Mouse (Mus musculus) bone marrow, adult 2 months (tissue): ENCODE data around the gene Stk39. TPM values are rescaled to one million over a fixed set of nuclear protein-coding genes. Genes with fewer than 3 reads are reported as not detected.

Source experiments
- H3K27ac ChIP-seq: fragments of 200-500 bp; 2 replicates; pipeline ENCODE4 v1.5.1; 2012; ENCODE audit warnings: low read depth, mild to moderate bottlenecking, control low read depth, inconsistent platforms, low read length; ENCODE audit not compliant: control insufficient read depth, poor library complexity, insufficient read depth
- H3K4me1 ChIP-seq: fragments of 200-500 bp; 2 replicates; pipeline ENCODE4 v1.6.1; 2011; ENCODE audit warnings: low read length; ENCODE audit not compliant: control insufficient read depth, insufficient read depth
- H3K4me3 ChIP-seq: fragments of 200-500 bp; replicated peaks from 2 replicates; pipeline ENCODE3; 2011; ENCODE audit warnings: mild to moderate bottlenecking, low read depth, low read length, control low read depth; ENCODE audit not compliant: control insufficient read depth
- CTCF ChIP-seq: fragments of 200-500 bp; IDR thresholded peaks from 2 replicates; pipeline ENCODE4 v1.5.1; 2011; ENCODE audit warnings: low read length, control low read depth; ENCODE audit not compliant: control insufficient read depth, insufficient read depth
- POLR2A ChIP-seq: fragments of 200-500 bp; IDR thresholded peaks from 2 replicates; pipeline ENCODE4 v1.6.1; 2011; ENCODE audit warnings: low read depth, mild to moderate bottlenecking, control low read depth, low read length, borderline replicate concordance; ENCODE audit not compliant: control insufficient read depth
- WGBS: fragments of 180-500 bp; shearing (Covaris S2); methylation state at CpG from one replicate; pipeline ENCODE4 v1.1.7; 2018; 5-methylcytosine and 5-hydroxymethylcytosine counted together
- polyA plus RNA-seq: library from polyadenylated mRNA; stranded (reverse); fragments of >200 nt; gene quantifications from 2 replicates; pipeline ENCODE4 v1.2.4, GENCODE M21; 2011; ENCODE audit warnings: low replicate concordance; ENCODE audit not compliant: missing spikeins, insufficient read depth, insufficient read length

The Stk39 gene
- polyA plus RNA-seq, 1 experiment, result 1.8 TPM

DNA sequence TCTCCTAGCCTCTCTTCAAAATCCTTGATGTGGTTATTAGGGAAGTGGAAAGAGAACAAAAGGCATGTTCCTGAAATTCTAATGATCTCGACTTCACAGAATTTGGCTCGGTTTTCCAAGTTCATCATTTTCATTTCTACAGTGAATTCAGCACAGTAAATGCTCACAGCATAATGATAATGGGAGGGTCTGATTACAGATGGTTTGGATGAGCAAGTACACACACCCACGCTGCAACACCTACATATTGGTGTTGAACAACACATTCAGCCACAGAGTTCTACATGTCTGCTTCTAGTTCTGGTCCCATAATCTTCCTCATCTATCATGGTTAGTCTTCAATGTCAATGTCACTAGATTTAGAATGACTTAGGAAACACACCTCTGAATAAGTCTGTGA, 190.5 kb downstream of the Stk39 start:
- WGBS, result 86% methylated on average over 3 of the region's 3 CpGs
- no peak for TF ChIP-seq POLR2A
- no peak for TF ChIP-seq CTCF
- Histone ChIP-seq H3K4me3 (no peak overlapping the region), H3K27ac (no peak overlapping the region), H3K4me1 (no peaks in the 10 kb centered on the region)

DNA sequence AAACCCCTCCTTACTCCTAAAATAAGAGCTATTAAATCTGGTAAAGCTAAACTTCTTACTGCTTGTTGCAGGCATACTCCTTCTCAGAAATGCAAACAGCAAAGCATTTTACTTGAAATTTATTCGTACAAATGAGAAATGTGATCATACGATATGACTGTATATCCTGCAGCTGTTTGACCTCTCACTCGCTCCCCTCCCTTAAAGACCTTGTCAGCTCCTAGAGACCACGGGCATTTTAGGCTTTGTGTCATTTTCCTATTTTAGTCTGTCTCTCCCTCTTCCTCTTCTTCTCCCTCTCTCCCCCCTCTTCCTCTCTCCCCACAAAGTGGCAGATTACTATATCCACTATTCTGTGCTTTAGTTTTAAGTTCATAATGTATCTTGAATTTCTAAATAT, 200.8 kb downstream of the Stk39 start:
- Histone ChIP-seq H3K4me3 (no peak overlapping the region), H3K4me1 (no peaks in the 10 kb centered on the region), H3K27ac (no peak overlapping the region)
- WGBS, result 64% methylated on average over 4 of the region's 4 CpGs
- no peak for TF ChIP-seq POLR2A
- no peak for TF ChIP-seq CTCF

DNA sequence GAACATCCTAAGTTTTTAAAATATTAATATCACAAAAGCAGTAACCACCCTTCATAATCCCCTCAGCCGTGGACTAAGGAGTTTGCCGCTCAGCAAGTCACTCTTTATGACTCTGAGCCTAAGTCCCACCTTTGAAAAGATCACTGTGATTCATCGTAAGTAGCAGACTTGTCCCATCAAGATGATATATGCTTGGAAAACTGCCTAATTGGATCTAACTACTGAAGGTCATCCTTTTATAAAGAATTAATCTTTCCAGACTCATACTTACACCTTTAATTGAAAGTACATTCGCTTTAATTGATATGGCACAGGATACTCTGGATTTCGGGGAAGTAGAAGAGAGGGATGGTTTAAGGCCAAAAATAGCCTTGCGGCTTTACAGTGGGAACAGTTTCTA, 201.2 kb downstream of the Stk39 start:
- WGBS, result 84% methylated on average over 6 of the region's 6 CpGs
- H3K27ac ChIP-seq, result no peak overlapping the region
- H3K4me1 ChIP-seq, result no peaks in the 10 kb centered on the region
- H3K4me3 ChIP-seq, result no peak overlapping the region
- TF ChIP-seq POLR2A (no peak), CTCF (no peak)

DNA sequence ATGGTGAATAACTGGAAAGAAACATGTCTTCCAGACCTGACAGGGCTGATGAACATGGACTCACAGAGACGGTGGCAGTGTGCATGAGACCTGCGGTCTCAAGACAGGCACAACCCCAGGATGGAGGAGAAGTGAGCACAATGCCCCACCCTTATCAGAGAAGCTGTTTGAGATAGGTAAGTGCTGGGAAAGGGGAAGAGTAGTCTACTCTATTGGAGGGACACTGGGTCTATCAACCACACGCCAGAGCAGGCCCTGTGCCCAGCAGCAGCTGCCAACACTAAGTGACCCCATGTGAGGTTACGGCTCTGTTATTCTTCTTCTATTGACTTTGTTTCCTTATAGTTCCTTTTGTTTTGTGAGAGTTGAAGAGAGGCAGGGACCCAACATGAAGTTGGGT, 202.4 kb downstream of the Stk39 start:
- H3K4me1 ChIP-seq, result no peaks in the 10 kb centered on the region
- H3K4me3 ChIP-seq, result no peak overlapping the region
- no peak overlapping the region for H3K27ac ChIP-seq
- WGBS, result 89% methylated on average over 4 of the region's 4 CpGs
- TF ChIP-seq CTCF (no peak), POLR2A (no peak)

DNA sequence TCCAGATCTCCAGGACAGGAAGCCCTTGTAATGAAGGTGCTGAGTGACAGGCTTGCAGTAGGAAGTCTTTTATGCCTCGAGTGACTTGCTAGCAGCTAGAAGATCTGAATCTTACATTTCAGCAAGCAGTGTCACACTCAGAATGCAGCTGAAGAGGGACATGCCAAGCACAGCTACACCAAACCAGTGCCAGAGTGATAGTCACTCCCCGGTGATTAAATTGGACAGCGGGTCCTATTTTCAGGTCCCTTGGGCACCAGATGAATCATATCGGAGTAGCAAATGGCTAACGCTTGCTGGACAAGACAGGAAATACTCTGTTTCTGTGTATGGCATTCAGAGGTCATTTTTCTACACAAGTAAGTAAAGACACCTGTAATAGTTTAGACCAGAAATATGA, 207.2 kb downstream of the Stk39 start:
- TF ChIP-seq POLR2A, result no peak
- TF ChIP-seq CTCF, result no peak
- no peaks in the 10 kb centered on the region for H3K4me1 ChIP-seq
- WGBS, result 74% methylated on average over 5 of the region's 5 CpGs
- no peak overlapping the region for H3K4me3 ChIP-seq
- no peak overlapping the region for H3K27ac ChIP-seq

DNA sequence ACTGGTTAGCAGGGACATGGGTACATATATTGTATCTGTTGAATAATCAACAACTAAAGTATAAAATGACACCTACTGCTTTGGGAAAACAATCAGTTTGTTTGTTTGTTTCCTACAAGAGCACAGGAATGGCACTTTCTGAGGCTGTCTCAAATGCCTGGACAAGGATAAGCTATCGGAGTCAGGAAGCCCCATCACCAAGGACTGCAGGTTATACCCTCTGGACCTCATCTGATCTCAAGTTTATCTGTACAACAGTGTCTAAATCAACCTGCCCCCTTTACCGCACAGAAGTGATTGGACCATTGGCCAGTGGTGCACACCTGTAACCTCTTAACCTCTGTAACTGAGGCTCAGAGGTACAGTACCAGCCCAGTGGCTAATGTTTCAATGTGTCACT, 211.2 kb downstream of the Stk39 start:
- Histone ChIP-seq H3K4me1 (no peaks in the 10 kb centered on the region), H3K4me3 (no peak overlapping the region), H3K27ac (no peak overlapping the region)
- no peak for TF ChIP-seq POLR2A
- TF ChIP-seq CTCF, result no peak
- WGBS, result 86% methylated on average over 2 of the region's 2 CpGs

DNA sequence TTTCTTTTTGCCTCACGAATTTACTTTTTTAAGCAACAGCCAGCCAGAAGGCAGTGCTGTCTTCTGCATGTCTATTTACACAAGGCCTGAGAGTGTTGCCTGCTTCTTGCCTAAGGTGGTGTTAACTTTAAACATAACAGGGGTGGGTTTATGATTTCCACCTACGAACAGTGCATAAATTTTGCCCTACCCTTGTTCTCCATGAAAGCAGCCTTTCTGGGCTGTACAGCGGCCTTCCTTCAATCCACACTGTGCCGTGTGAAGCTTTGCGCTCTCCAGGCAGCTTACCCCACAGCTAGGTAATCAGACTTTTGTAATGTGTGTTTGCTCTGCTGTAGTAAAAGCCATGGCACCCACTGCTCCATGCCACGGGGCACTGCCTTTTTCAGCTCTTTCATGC, 214.5 kb downstream of the Stk39 start:
- WGBS, result 82% methylated on average over 6 of the region's 6 CpGs
- H3K4me3 ChIP-seq, result no peak overlapping the region
- H3K4me1 ChIP-seq, result no peaks in the 10 kb centered on the region
- TF ChIP-seq POLR2A (no peak), CTCF (no peak)
- no peak overlapping the region for H3K27ac ChIP-seq

DNA sequence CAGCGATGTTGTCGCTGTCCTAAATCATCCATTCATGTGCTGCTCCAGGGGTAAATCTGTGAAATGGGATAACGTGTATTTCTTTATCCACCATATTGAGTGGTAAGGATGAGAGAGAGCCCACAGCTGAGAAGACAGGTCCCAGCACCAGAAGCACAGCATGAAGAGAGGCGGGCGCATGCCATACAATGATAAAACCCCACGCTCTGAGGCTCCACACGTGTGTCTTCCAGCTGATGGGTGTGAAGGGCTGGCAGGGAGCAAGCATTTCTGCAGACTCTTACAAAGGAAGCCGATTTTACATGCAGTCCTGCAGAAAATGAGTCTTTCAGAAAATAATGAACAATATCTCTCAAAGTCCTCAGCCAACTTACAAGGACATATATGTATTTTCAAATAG, 215.6 kb downstream of the Stk39 start:
- TF ChIP-seq CTCF, result no peak
- no peak for TF ChIP-seq POLR2A
- Histone ChIP-seq H3K4me1 (no peaks in the 10 kb centered on the region), H3K27ac (no peak overlapping the region), H3K4me3 (no peak overlapping the region)
- 83% methylated on average over 8 of the region's 8 CpGs for WGBS

DNA sequence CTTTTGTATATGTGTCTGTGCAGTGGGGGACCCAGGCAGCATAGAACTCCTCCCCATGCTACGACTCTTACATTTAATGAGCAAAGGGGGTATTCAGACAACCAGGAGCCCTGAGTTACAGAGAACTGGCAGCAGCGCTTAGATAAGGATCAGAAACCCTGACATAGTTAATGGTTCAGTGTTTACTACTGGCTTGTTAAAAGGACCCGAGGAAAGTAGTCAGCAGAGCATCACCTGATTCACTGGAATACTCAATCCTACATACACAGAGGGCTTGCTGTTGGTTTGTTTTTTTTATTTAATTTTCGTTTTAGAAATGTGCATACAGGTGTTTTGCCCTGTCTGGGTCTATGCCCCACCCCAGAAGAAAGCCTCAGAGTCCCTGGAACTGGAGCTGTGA, 217.3 kb downstream of the Stk39 start:
- no peak overlapping the region for H3K4me3 ChIP-seq
- H3K4me1 ChIP-seq, result no peaks in the 10 kb centered on the region
- 72% methylated on average over 4 of the region's 4 CpGs for WGBS
- H3K27ac ChIP-seq, result no peak overlapping the region
- TF ChIP-seq POLR2A, result no peak
- TF ChIP-seq CTCF, result no peak

DNA sequence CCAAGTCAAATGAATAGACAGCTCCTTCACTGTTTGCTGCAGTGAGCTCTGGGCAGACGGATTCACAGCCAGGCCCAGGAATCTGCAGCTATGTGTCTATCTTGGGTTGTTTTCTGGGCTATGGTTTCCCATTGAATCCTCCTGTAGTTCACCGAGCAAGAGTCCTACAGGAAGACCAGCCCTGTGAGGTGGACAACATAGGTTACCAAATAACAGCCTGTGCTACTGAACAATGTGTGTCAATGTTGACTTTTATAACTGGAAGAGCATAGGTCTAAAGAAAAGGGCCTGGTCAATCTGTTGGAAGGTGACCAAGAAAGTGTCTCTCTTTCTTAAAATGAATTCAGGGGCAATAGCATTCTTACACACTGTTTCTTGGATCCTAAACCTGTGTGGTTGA, 218.8 kb downstream of the Stk39 start:
- TF ChIP-seq POLR2A (no peak), CTCF (no peak)
- Histone ChIP-seq H3K4me1 (no peaks in the 10 kb centered on the region), H3K27ac (no peak overlapping the region), H3K4me3 (no peak overlapping the region)
- 74% methylated on average over 2 of the region's 2 CpGs for WGBS
